Mouse (Mus musculus) heart, embryonic 14.5 days (tissue): Measurements from ENCODE around the gene Hist2h4. TPM values are rescaled to one million over a fixed set of nuclear protein-coding genes. Genes with fewer than 3 reads are reported as not detected.
"Not testable (repeated sequence)": the region's sequence is repeated elsewhere in the genome, so short reads cannot be mapped to it uniquely, and the experiment has no call there.

ENCODE experiments used
- ATAC-seq: fragments of 200-750 bp; cut with Nextera tagmentation; 2 replicates; pipeline ENCODE4 v1.8.0; 2017; ENCODE audit warnings: low read depth, moderate TSS enrichment; ENCODE audit not compliant: insufficient number of reproducible peaks, insufficient read depth, low FRiP score
- H3K27ac ChIP-seq, 2 experiments: fragments of 200-500 bp in 1 of 2; fragments of 300-500 bp in 1 of 2; sonication (generic) in 1 of 2; replicated peaks in 1 of 2; 2 replicates each; pipeline ENCODE4 v1.5.1; 2012 to 2014; ENCODE audit warnings: low read depth in 2 of 2, low read length in 2 of 2, control low read depth in 1 of 2, mild to moderate bottlenecking in 1 of 2, mixed read lengths in 1 of 2; ENCODE audit not compliant: control insufficient read depth in 1 of 2, insufficient read depth in 1 of 2
- H3K27me3 ChIP-seq: fragments of 300-500 bp; sonication (generic); 2 replicates; pipeline ENCODE4 v1.6.1; 2014; ENCODE audit warnings: mild to moderate bottlenecking, low read length, control low read depth; ENCODE audit not compliant: control insufficient read depth, insufficient read depth
- H3K36me3 ChIP-seq: fragments of 300-500 bp; sonication (generic); 2 replicates; pipeline ENCODE4 v1.6.1; 2014; ENCODE audit warnings: mild to moderate bottlenecking, control low read depth, low read length, mixed read lengths; ENCODE audit not compliant: control insufficient read depth, insufficient read depth
- H3K4me1 ChIP-seq, 2 experiments: fragments of 200-500 bp in 1 of 2; fragments of 300-500 bp in 1 of 2; sonication (generic) in 1 of 2; 2 replicates each; pipeline ENCODE4 v1.6.1; 2012 to 2014; ENCODE audit warnings: low read length in 2 of 2, control low read depth in 1 of 2, mixed read lengths in 1 of 2; ENCODE audit not compliant: control insufficient read depth in 2 of 2, insufficient read depth in 2 of 2
- H3K4me2 ChIP-seq: fragments of 300-500 bp; sonication (generic); 2 replicates; pipeline ENCODE4 v1.6.1; 2014; ENCODE audit warnings: mild to moderate bottlenecking, low read length
- H3K4me3 ChIP-seq, 2 experiments: fragments of 200-500 bp in 1 of 2; fragments of 300-500 bp in 1 of 2; sonication (generic) in 1 of 2; 2 replicates each; pipeline ENCODE4 v1.5.1; 2012 to 2014; ENCODE audit warnings: low read length in 2 of 2, mild to moderate bottlenecking in 2 of 2, control low read depth in 1 of 2, low read depth in 1 of 2, moderate library complexity in 1 of 2; ENCODE audit not compliant: control insufficient read depth in 1 of 2, insufficient read depth in 1 of 2
- H3K9ac ChIP-seq: fragments of 300-500 bp; sonication (generic); 2 replicates; pipeline ENCODE4 v1.6.1; 2014; ENCODE audit warnings: mild to moderate bottlenecking, low read length
- H3K9me3 ChIP-seq: fragments of 300-500 bp; sonication (generic); 2 replicates; pipeline ENCODE4 v1.6.1; 2016; ENCODE audit warnings: low read length, control low read depth; ENCODE audit not compliant: control insufficient read depth
- WGBS: fragments of 180-500 bp; shearing (Covaris S2); extraction: QIAGEN DNeasy Blood & Tissue Kit; methylation state at CpG from one replicate; pipeline ENCODE4 v1.1.7; 2014; 5-methylcytosine and 5-hydroxymethylcytosine counted together
- polyA plus RNA-seq: library from polyadenylated mRNA; unstranded; fragments of >200 nt; fragmentation: Nextera tagmentation; extraction: Ambion mirVana; gene quantifications from 2 replicates; pipeline ENCODE4 v1.2.1, GENCODE M21; 2014

Gene Hist2h4
- polyA plus RNA-seq, 1 experiment from 2014 or later = 5.0 TPM

DNA sequence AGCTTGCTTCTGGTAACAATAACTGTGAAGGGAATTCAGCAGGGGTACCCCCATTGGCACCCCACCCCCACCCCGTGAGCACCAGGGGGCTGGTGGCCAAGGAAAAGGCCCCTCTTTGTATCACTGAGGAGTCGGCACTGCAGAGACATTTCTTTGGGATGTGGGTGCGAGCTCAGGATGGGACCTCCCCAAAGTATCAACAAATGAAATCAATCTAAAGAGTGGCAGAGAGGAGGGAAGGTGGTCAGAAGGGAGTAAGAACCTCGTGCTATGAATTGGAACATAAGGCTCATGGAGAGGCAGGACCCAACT lies 14.1 kb downstream of the Hist2h4 start:
- Histone ChIP-seq H3K4me2 (peak overlapping the region; percentile 72), H3K27me3 (no peaks in the 10 kb centered on the region), H3K36me3 (no peaks in the 10 kb centered on the region), H3K9ac (peak overlapping the region; percentile 74; the same call in 1 of the 2 replicates), H3K9me3 (no peaks in the 10 kb centered on the region), H3K4me1 (peaks cover 4 to 28% of the 10 kb centered on the region in 2 experiments), H3K27ac (0 out of 4 replicates have a peak overlapping the region, but pooled peaks of 1 of the 2 experiments have one; percentile 21), H3K4me3 (no peak overlapping the region)
- no peak for ATAC-seq
- WGBS = 64% methylated on average over 4 of the region's 4 CpGs

DNA sequence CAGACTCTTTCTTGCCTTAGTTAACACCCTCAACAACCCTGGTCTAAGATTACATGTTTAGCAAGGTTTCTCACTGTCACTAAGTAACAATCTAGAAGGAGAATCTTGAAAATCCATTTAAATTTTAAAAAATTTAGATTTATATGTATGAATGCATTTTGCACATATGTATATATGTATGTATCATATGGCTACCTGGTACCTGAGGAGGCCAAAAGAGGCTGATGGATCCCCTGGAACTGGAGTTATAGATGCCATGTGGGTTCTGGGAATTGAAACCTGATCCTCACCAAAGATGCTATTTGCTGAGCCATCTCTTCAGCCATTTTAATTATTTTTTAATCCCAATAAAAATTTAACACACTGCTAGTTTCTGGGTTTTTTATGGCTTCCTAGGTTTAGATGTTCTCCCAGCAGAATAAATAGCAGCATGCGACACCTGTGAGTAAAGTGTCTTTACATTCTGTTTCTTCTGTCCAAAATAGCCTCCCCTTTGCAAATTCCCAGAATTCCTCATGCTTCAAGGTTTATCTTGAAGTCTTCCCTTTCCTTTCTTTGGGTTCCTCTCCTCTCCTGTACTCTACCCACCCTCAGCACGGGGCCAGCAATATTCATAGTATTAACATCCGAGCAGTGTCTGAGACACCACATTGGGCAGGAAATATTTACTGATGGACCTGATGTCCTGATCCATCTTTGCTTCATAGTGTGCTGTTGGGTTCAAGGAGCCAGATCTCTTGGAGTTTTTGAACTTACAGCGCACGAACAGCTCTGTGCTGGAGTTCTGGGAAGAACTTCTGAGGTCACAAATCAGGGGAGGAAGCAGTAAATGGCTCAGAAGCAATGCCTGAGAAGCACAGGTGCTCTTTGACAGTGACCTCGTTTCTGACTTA lies 14.7 kb downstream of the Hist2h4 start:
- Histone ChIP-seq H3K27me3 (no peaks in the 10 kb centered on the region), H3K9me3 (no peaks in the 10 kb centered on the region), H3K9ac (peak overlapping the region; percentile 74; the same call in 1 of the 2 replicates), H3K4me1 (peaks cover 6 to 33% of the 10 kb centered on the region in 2 experiments), H3K36me3 (no peaks in the 10 kb centered on the region), H3K27ac (0 out of 4 replicates have a peak overlapping the region, but pooled peaks of 1 of the 2 experiments have one; percentile 21), H3K4me3 (peak overlapping the region in 1 of 2 experiments; percentile 43; a peak in 2 of 4 replicates), H3K4me2 (peak overlapping the region; percentile 72)
- WGBS = 44% methylated on average over 6 of the region's 6 CpGs
- ATAC-seq = no peak

DNA sequence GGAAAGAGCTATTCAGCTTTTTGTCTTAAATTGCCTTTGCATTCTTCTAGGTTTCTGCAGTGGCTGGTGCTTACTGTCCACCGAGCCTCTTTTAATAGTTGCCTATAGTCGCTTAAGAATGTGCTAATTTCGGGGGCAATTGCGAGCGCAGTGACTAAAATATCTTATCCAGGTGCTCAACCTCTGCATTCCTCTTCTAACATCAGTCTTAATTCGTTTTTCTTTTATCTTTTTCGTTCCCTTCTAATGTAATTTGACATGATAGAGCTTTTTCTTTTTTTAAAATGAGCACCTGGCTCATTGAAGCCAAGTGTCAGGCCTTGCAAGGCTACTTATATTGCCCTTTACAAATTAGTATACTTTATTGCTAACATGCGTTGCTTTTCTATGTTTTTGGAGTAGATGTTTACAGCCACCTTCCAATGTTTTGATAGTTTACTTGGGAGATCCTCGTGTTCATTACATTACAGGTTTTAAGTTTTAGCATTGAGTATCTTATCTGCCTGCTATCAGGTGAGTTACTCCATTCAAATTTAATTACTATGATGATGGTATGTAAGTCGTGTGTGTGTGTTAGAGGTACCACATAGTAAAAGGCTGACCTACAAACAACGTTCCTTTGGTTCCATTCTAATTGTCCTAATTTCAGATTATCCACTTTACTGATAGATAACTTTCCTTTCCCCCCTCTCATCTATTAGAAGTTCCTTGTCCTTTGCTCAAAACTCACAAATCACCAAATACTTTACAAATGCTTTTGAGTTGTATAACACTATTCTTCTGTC lies 15.6 kb downstream of the Hist2h4 start:
- Histone ChIP-seq H3K4me1 (peaks cover 6 to 36% of the 10 kb centered on the region in 2 experiments), H3K9ac (peak overlapping the region; percentile 74), H3K36me3 (no peaks in the 10 kb centered on the region), H3K4me3 (peak overlapping the region; percentile 43 to 48), H3K27me3 (no peaks in the 10 kb centered on the region), H3K9me3 (no peaks in the 10 kb centered on the region), H3K4me2 (peak overlapping the region; percentile 72), H3K27ac (peak overlapping the region; percentile 62 to 65)
- 5% methylated on average over 11 of the region's 11 CpGs for WGBS
- ATAC-seq = no peak

DNA sequence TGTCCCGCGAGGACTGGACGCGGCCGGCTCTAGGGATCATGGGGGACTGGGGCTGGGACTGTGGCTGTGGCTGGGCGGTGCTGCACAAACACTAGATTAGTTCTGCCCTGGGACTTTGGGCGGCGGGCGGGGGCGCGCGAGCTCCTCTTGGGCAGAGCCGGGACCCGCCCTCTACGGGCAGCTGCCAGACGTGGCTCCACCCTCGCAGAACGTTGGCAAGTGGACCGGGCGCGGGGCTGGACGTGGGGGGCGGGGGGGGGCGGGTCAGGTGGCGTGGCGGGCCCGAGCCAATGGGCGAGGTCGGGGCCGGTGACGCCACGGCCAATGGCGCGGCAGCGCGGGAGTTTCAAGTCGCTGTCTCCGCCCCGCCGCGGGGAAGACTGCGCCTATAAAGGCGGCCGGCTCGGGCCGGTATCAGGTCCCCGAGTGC lies 16.7 kb downstream of the Hist2h4 start, which contains the start of gene Hist2h3c1:
Hist2h3c1 (plus strand) TSS at position 259 of the 430 bp plus-strand sequence.
- peak; percentile 92 for ATAC-seq
- WGBS = 0% methylated on average over 2 of the region's 47 CpGs
- H3K36me3 ChIP-seq, H3K27me3 ChIP-seq, H3K9me3 ChIP-seq: not testable (repeated sequence)
- Histone ChIP-seq H3K9ac (peak within 1 kb of the TSS; percentile 74), H3K4me3 (peak within 1 kb of the TSS; percentile 43 to 49), H3K4me1 (peaks cover 6 to 36% of the 10 kb centered on the region in 2 experiments), H3K4me2 (peak within 1 kb of the TSS; percentile 72), H3K27ac (peak within 1 kb of the TSS; percentile 65 to 85)

DNA sequence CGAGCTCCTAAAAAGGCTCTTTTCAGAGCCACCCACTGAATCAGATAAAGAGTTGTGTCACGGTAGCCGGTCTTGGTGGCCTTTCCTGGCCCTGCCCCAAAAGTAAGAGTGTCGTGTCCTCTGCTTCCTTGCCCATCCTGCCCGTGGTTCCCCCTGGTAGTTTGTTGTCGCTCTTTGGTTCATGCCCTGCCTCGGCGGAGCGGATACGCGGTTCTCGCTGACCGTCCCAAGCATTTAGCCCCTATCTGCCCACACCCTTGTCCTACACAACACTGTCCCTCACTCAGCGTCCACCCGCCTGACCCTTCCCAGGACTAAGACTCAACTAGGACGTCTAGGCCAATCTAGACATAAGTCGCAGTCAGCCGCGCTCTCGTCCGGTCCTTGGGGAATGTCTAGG lies 17.1 kb downstream of the Hist2h4 start:
- peak overlapping the region; percentile 35; the same call in 1 of the 2 replicates for H3K4me2 ChIP-seq
- 0% methylated on average over 10 of the region's 21 CpGs for WGBS
- H3K4me3 ChIP-seq = peak overlapping the region; percentile 28 to 49
- peak overlapping the region; percentile 67; the same call in 1 of the 2 replicates for H3K9ac ChIP-seq
- H3K4me1 ChIP-seq = peaks cover 6 to 36% of the 10 kb centered on the region in 2 experiments
- H3K36me3 ChIP-seq, H3K27me3 ChIP-seq, ATAC-seq, H3K9me3 ChIP-seq: not testable (repeated sequence)
- H3K27ac ChIP-seq = peak overlapping the region; percentile 65 to 85; a peak in 2 of 4 replicates

DNA sequence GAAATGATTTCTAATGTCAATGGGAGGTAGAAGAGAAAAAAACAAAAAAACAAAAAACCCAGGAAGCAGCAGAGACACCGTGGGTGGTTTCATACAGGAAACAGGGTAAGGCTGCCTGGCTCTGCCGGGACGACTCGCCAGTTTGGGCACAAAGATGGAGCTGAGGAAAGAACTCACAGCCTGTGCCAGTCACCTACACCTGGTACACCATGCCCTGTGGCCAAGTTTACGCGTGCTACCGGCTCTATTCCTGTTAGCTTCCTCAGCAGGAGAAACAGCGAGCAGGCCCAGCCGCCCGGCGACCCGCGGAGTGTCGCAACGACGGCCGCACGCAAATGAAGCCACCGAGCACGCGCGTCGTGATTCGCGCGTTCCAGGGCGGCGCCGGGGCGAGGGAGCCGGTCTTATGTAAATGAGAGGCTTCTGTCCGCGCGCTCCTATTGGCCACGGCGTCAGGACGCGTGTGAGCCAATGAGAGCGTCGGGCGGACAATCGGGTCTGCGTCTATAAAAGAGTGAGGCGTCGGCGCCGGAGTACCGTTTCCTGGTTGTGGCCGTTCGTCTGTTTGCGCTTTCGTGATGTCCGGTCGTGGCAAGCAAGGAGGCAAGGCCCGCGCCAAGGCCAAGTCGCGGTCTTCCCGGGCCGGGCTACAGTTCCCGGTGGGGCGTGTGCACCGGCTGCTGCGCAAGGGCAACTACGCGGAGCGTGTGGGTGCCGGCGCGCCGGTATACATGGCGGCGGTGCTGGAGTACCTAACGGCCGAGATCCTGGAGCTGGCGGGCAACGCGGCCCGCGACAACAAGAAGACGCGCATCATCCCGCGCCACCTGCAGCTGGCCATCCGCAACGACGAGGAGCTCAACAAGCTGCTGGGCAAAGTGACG lies 17.9 kb downstream of the Hist2h4 start, which contains the start of gene Hist2h2aa1:
Hist2h2aa1 (plus strand) TSS at position 495 of the 884 bp plus-strand sequence.
- Histone ChIP-seq H3K27ac (peak within 1 kb of the TSS; percentile 98), H3K9ac (peak within 1 kb of the TSS; percentile 91), H3K4me3 (peak within 1 kb of the TSS; percentile 48 to 67), H3K4me2 (peak within 1 kb of the TSS; percentile 74), H3K4me1 (peaks cover 6 to 39% of the 10 kb centered on the region in 2 experiments)
- peak; percentile 88 for ATAC-seq
- not testable (repeated sequence) for H3K9me3 ChIP-seq, H3K36me3 ChIP-seq, H3K27me3 ChIP-seq
- under 1% methylated on average over 27 of the region's 88 CpGs for WGBS
